Mouse (Mus musculus) lung, adult 2 months (tissue): ENCODE results near the gene Galnt17. TPM values are rescaled to one million over a fixed set of nuclear protein-coding genes. Genes with fewer than 3 reads are reported as not detected.

ENCODE experiments used
- DNase-seq: peaks from one replicate; pipeline ENCODE4 v3.0.0; 2022
- H3K4me1 ChIP-seq: fragments of 200-500 bp; 2 replicates; pipeline ENCODE4 v1.6.1; 2011; ENCODE audit warnings: low read length; ENCODE audit not compliant: control insufficient read depth, insufficient read depth
- H3K4me3 ChIP-seq: fragments of 200-500 bp; replicated peaks from 2 replicates; pipeline ENCODE3; 2011; ENCODE audit warnings: low read depth, mild to moderate bottlenecking, control low read depth, low read length; ENCODE audit errors: extremely low read depth
- CTCF ChIP-seq: fragments of 200-500 bp; IDR thresholded peaks from 2 replicates; pipeline ENCODE4 v1.5.1; 2011; ENCODE audit warnings: mild to moderate bottlenecking, low read length, control low read depth; ENCODE audit not compliant: insufficient read depth
- POLR2A ChIP-seq: fragments of 200-500 bp; IDR thresholded peaks from 2 replicates; pipeline ENCODE4 v1.6.1; 2011; ENCODE audit warnings: low read depth, mild to moderate bottlenecking, control low read depth, low read length, borderline replicate concordance; ENCODE audit errors: extremely low read depth
- WGBS: fragments of 180-500 bp; shearing (Covaris S2); methylation state at CpG from one replicate; pipeline ENCODE4 v1.1.7; 2018; 5-methylcytosine and 5-hydroxymethylcytosine counted together
- polyA plus RNA-seq: library from polyadenylated mRNA; depleted of rRNA; stranded (reverse); fragments of >200 nt; gene quantifications from 2 replicates; pipeline ENCODE4 v1.2.3, GENCODE M21; 2012

Galnt17 gene
- polyA plus RNA-seq, 1 experiment = 2.5 TPM

DNA sequence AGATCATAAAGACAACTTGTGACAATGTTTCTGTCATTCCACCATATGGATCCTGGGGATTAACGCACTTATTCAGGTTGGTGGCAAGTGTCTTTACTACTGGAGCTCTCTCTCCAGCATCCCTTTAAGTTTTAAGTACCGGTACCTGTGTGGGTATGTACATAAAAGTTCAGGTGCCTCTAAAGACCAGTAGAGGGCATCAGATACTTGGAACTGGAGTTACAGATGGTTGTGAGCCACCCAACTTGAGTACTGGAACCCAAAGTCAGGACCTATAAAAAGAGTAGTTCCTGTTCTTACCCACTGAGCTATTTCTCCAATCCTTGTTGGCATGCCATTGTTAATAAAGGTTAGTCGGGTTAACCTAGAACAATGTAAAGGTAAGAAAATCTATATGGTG is 152.0 kb downstream of the Galnt17 start:
- Histone ChIP-seq H3K4me1 (no peaks in the 10 kb centered on the region), H3K4me3 (no peak overlapping the region)
- WGBS = 71% methylated on average over 3 of the region's 3 CpGs
- no peak for TF ChIP-seq CTCF
- TF ChIP-seq POLR2A = no peak
- DNase-seq = no peak

DNA sequence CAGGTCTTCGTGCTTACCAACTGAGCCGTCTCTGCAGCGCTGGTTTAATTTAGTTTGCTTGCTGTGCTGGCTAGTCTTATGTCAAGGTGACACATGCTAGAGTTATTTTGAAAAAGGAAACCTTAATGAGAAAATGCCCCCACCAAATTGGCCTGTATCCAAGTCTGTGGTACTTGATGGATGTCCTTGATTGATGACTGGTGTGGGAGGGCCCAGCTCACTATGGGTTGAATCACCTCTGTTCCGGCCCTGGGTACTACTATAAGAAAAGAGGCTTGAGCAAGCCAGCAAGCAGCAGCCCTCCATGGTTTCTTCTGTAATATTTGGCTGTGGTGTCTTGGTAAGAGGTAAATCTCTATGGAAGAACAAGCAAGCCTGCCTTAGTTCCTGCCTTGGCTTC is 165.7 kb downstream of the Galnt17 start:
- WGBS = 59% methylated on average over 4 of the region's 4 CpGs
- Histone ChIP-seq H3K4me1 (no peaks in the 10 kb centered on the region), H3K4me3 (no peak overlapping the region)
- no peak for DNase-seq
- no peak for TF ChIP-seq CTCF
- no peak for TF ChIP-seq POLR2A

DNA sequence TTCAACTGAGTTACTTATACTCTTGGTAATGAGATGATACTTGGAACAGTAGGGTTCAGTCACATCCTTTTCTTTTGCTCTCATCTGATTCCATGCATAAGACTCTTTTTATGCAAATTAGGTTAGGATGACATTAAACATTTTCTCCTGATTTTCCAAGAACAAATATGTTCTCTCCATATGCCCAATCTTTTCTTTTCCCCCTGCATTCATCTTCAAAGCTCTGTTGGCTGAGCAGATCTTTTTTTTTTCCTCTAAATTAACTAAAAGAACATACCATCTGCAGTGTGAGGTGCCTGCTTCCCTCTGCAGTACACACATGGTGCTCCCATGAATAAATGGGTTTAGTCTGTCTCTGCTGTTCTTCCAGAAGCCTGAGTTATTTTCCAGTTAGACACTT is 173.5 kb downstream of the Galnt17 start:
- no peaks in the 10 kb centered on the region for H3K4me1 ChIP-seq
- H3K4me3 ChIP-seq = no peak overlapping the region
- TF ChIP-seq CTCF (no peak), POLR2A (no peak)
- no peak for DNase-seq

DNA sequence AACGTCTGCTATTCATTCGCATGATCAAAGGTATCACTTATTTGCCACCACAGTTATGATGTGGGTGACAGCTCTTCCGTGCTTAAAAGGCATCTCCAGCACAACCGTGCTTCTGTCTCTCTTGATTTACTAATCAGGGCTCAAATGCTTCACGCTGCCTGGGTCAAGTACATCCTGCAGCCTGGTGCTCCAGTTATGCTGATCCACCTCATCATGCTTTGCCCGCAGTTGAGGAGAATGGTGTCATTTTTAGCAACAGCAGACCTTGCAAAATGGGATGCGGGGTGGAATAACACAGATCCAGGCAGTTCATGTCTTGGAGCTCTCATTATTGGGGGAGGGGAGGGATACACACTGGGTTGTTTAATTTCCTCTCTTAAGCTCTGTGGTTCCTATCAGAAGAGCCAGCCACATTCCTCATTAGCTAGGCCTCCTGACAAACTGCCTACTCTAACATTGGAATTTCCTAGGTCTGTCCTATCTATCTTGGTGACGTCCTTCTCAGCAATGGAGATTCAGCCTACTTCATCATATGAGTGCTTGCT is 187.9 kb downstream of the Galnt17 start:
- WGBS = 71% methylated on average over 8 of the region's 8 CpGs

DNA sequence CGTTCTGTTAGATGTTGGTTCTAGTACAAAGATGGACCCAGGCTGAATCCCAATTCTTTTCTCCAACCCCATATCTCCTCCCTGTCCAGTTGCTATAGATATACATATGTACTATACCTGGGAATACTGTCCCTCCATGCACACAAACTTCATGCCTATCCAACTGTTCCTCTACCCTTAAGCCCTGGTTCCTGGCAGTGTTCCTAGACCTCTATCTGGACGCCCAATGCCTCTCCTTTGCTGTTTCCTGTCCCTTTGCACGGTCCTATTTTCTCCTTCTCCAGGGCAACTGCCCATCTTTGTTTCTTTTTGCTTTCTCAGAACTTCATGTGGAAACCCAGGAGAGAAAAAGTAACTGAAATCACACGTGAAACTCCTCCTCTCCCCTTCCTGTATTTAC is 188.4 kb downstream of the Galnt17 start:
- 57% methylated on average over 4 of the region's 4 CpGs for WGBS
- H3K4me3 ChIP-seq = no peak overlapping the region
- DNase-seq = no peak
- TF ChIP-seq POLR2A (no peak), CTCF (no peak)
- H3K4me1 ChIP-seq = no peaks in the 10 kb centered on the region

More for the DNA sequence above, 187.9 kb downstream of the Galnt17 start:
- H3K4me3 ChIP-seq = no peak overlapping the region
- no peak for TF ChIP-seq CTCF
- TF ChIP-seq POLR2A = no peak
- no peak for DNase-seq
- no peaks in the 10 kb centered on the region for H3K4me1 ChIP-seq

DNA sequence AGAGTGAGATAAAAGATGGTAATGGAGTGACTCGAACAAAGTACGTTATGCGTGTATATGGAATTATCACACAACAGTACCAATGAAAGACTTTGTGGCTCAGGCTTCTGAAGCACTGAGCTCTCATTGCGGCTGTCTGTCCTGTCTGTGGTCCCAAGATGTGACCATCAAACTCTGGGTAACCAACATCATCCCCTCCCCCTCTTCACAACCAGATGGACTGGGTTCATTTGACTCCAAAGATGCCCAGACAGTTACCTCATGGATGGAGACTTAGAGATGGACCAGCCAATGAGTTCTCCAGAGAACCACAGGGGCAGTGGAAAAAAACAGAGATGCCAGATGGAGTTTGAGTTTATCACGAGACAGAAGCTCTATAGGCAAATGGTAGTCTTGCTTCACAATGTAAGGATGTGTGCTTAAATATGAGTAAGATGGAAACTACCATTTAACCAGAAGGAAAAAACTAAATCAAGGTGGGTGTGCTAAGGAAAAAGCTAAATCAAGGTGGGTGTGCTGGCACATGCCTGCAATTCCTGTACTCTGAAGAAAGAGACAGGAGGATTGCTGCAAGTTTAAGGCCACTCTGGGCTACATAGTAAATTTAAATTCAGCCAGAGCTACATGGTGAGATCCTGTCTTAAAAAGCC is 190.8 kb downstream of the Galnt17 start:
- no peak for DNase-seq
- TF ChIP-seq POLR2A = no peak
- TF ChIP-seq CTCF = no peak
- Histone ChIP-seq H3K4me1 (no peaks in the 10 kb centered on the region), H3K4me3 (no peak overlapping the region)
- 79% methylated on average over 5 of the region's 5 CpGs for WGBS

DNA sequence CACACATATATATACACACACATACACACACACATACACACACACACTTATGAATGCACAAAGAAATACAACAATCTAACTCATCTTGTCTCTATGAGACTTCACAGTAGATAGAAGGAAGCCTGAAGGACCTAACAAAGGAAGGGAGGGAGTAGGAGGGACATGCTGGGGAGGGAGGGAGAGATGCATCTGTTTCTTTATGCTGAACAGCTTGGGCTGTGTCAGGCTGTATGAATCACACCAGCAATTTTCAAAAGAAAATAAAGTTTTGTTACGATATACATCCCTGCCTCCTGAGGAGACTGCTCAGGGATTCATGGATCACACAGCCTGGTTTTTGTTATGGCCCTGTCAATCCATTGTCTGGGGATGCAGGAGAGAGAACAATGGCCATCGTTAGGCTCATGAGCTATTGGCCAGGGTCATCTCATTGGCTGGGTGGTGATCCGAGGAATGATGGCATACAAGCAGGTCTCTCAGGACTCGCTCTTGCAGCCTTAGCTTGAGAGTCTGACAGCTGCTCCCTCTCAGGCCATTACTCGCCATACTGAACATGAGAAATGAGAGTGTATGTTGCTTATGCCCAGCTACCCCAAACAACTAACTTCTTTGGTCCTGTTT is 194.3 kb downstream of the Galnt17 start:
- Histone ChIP-seq H3K4me3 (no peak overlapping the region), H3K4me1 (no peaks in the 10 kb centered on the region)
- DNase-seq = no peak
- no peak for TF ChIP-seq CTCF
- WGBS = 74% methylated on average over 5 of the region's 5 CpGs

DNA sequence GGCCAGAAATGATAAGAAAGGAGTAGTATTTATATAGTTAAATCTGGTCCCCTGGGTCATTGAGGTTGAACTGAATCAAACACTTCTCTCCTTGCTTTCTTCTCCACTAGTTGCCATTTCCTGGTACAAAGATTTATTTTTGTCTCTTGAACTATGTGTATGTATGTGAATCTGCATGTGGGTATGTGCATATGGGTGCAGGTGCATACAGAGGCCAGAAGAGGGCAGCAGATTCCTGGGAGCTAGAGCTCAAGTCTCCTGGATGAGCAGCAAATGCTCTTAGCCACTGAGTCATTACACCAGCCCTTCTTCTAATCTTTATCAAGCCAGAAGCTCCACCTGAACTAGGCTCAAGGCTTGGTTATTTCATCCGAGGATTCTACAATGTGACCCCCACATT is 201.1 kb downstream of the Galnt17 start:
- DNase-seq = no peak
- no peaks in the 10 kb centered on the region for H3K4me1 ChIP-seq
- no peak overlapping the region for H3K4me3 ChIP-seq
- TF ChIP-seq CTCF (no peak), POLR2A (no peak)
- 79% methylated on average over 1 of the region's 1 CpGs for WGBS

DNA sequence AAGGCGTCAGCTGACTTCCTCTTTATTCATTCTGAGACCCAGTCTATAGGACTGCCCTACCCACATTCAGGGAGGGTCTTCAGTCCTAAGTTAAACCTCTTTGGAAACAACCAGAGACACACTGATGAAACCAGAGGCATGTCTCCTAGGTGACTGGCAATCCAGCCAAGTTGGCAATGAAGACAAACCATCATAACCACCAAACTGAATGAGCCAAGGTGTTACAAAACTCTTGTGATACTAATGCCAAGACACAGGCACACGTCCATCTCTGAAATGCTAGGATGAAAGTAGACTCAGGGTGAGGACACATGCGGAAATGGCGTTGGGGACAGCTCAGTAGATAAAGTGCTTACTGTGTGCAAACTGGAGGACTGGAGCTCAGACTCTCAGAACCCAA is 211.5 kb downstream of the Galnt17 start:
- WGBS = 78% methylated on average over 4 of the region's 4 CpGs
- TF ChIP-seq CTCF (no peak), POLR2A (no peak)
- no peak overlapping the region for H3K4me3 ChIP-seq
- H3K4me1 ChIP-seq = no peaks in the 10 kb centered on the region
- no peak for DNase-seq

DNA sequence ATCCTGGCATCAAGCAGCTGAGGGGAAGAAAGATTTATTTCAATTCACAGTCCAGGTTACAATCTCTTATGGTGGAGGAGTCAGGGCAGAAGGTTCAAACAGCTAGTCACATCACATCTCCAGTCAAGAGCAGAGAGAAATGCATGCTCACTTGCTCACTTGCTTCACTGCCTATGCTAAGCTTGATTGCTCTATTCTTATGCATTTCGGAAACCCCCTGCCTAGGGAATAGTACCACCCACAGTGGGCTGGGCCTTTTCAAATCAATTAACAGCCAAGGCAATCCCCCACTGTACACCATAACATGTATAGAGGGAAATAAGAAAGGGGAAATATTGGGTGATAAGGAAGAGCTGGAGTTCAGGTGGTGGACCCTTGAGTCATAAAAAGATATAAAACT is 212.7 kb downstream of the Galnt17 start:
- 93% methylated on average over 1 of the region's 1 CpGs for WGBS

More for the DNA sequence above, 212.7 kb downstream of the Galnt17 start:
- Histone ChIP-seq H3K4me1 (no peaks in the 10 kb centered on the region), H3K4me3 (no peak overlapping the region)
- DNase-seq = no peak
- TF ChIP-seq POLR2A = no peak
